Mouse (Mus musculus): ENCODE measurements around the gene Prune1. TPM values are rescaled to one million over a fixed set of nuclear protein-coding genes. Genes with fewer than 3 reads are reported as not detected.
A peak's percentile ranks its signal among the peaks of the same experiment; 100 is the strongest.

Gene Prune1
- polyA plus RNA-seq, 1 experiment from 2014 or later = 28.6 TPM

- H3K4me1 ChIP-seq (replicated peaks) = peaks cover 34% of the 10 kb centered on the region
- no peaks in the 10 kb centered on the region for H3K27me3 ChIP-seq (ENCODE audit: insufficient read depth, poor library complexity, severe bottlenecking)
- H3K36me3 ChIP-seq = peaks cover 22% of the 10 kb centered on the region
- WGBS = 27% methylated on average over 1 of the region's 1 CpGs
- no peaks in the 10 kb centered on the region for H3K9me3 ChIP-seq
- DNase-seq (ENCODE audit: low spot score) = no peak
- H3K27ac ChIP-seq = peak overlapping the region; percentile 96
- peak overlapping the region; percentile 78 for H3K4me3 ChIP-seq
These were observed 2.2 kb upstream of the Prune1 start for GRCm38 (mm10) chr3:95284062-95284461.

GRCm38 (mm10) chr3:95283589-95283941, 1.7 kb upstream of the Prune1 start:
- H3K27me3 ChIP-seq (ENCODE audit: insufficient read depth, poor library complexity, severe bottlenecking) = no peaks in the 10 kb centered on the region
- DNase-seq (ENCODE audit: low spot score) = no peak
- peak overlapping the region; percentile 96 for H3K27ac ChIP-seq
- H3K9me3 ChIP-seq = no peaks in the 10 kb centered on the region
- 4% methylated on average over 7 of the region's 7 CpGs for WGBS
- H3K4me1 ChIP-seq (replicated peaks) = peaks cover 34% of the 10 kb centered on the region
- peak overlapping the region; percentile 78 for H3K4me3 ChIP-seq
- H3K36me3 ChIP-seq = peaks cover 17% of the 10 kb centered on the region

- Histone ChIP-seq H3K36me3 (peaks cover 11% of the 10 kb centered on the region), H3K27me3 (ENCODE audit: insufficient read depth, poor library complexity, severe bottlenecking) (no peaks in the 10 kb centered on the region), H3K9me3 (no peaks in the 10 kb centered on the region), H3K27ac (peak overlapping the region; percentile 96), H3K4me1 (replicated peaks) (peaks cover 34% of the 10 kb centered on the region), H3K4me3 (peak overlapping the region; percentile 78)
- whole genome bisulfite sequencing = under 1% methylated on average over 51 of the region's 51 CpGs
- peak; percentile 83 for DNase-seq (ENCODE audit: low spot score)
These were observed 1.2 kb upstream of the Prune1 start for GRCm38 (mm10) chr3:95282865-95283588.

GRCm38 (mm10) chr3:95282381-95282864, 547 bp upstream of the Prune1 start:
- Histone ChIP-seq H3K4me3 (peak overlapping the region; percentile 78), H3K4me1 (replicated peaks) (peaks cover 34% of the 10 kb centered on the region), H3K36me3 (peaks cover 5% of the 10 kb centered on the region), H3K9me3 (no peaks in the 10 kb centered on the region), H3K27me3 (ENCODE audit: insufficient read depth, poor library complexity, severe bottlenecking) (no peaks in the 10 kb centered on the region), H3K27ac (peak overlapping the region; percentile 96)
- under 1% methylated on average over 11 of the region's 11 CpGs for WGBS
- DNase-seq (ENCODE audit: low spot score) = no peak

- WGBS = 28% methylated on average over 8 of the region's 8 CpGs
- peak overlapping the region; percentile 78 for H3K4me3 ChIP-seq
- peaks cover 34% of the 10 kb centered on the region for H3K4me1 ChIP-seq (replicated peaks)
- H3K9me3 ChIP-seq = no peaks in the 10 kb centered on the region
- DNase-seq (ENCODE audit: low spot score) = peak; percentile 18
- no peaks in the 10 kb centered on the region for H3K27me3 ChIP-seq (ENCODE audit: insufficient read depth, poor library complexity, severe bottlenecking)
- no peaks in the 10 kb centered on the region; the same call in 1 of the 2 replicates for H3K36me3 ChIP-seq
- peak overlapping the region; percentile 96 for H3K27ac ChIP-seq
These were observed 1.1 kb downstream of the Prune1 start for GRCm38 (mm10) chr3:95280747-95281146.

GRCm38 (mm10) chr3:95277149-95277551, 4.7 kb downstream of the Prune1 start:
- DNase-seq (ENCODE audit: low spot score) = no peak
- Histone ChIP-seq H3K4me3 (no peak overlapping the region), H3K36me3 (peaks cover 19% of the 10 kb centered on the region), H3K9me3 (no peaks in the 10 kb centered on the region), H3K4me1 (replicated peaks) (peaks cover 14% of the 10 kb centered on the region), H3K27me3 (ENCODE audit: insufficient read depth, poor library complexity, severe bottlenecking) (no peaks in the 10 kb centered on the region), H3K27ac (no peak overlapping the region)
- WGBS = 94% methylated on average over 1 of the region's 1 CpGs

- Histone ChIP-seq H3K27ac (no peak overlapping the region), H3K36me3 (peaks cover 19% of the 10 kb centered on the region), H3K4me1 (replicated peaks) (peaks cover 10% of the 10 kb centered on the region), H3K27me3 (ENCODE audit: insufficient read depth, poor library complexity, severe bottlenecking) (no peaks in the 10 kb centered on the region), H3K9me3 (no peaks in the 10 kb centered on the region), H3K4me3 (no peak overlapping the region)
- WGBS = 79% methylated on average over 5 of the region's 5 CpGs
- DNase-seq (ENCODE audit: low spot score) = no peak
These were observed 5.4 kb downstream of the Prune1 start for GRCm38 (mm10) chr3:95276428-95276934.

- no peaks in the 10 kb centered on the region for H3K9me3 ChIP-seq
- no peaks in the 10 kb centered on the region for H3K27me3 ChIP-seq (ENCODE audit: insufficient read depth, poor library complexity, severe bottlenecking)
- WGBS = 84% methylated on average over 6 of the region's 6 CpGs
- no peak overlapping the region for H3K27ac ChIP-seq
- DNase-seq (ENCODE audit: low spot score) = no peak
- H3K4me1 ChIP-seq (replicated peaks) = no peaks in the 10 kb centered on the region
- H3K4me3 ChIP-seq = no peak overlapping the region
- H3K36me3 ChIP-seq = peaks cover 19% of the 10 kb centered on the region
These were observed 6.7 kb downstream of the Prune1 start for GRCm38 (mm10) chr3:95275161-95275560.

- H3K4me1 ChIP-seq (replicated peaks) = no peaks in the 10 kb centered on the region
- no peak overlapping the region for H3K27ac ChIP-seq
- peaks cover 23% of the 10 kb centered on the region for H3K36me3 ChIP-seq
- no peak for DNase-seq (ENCODE audit: low spot score)
- H3K27me3 ChIP-seq (ENCODE audit: insufficient read depth, poor library complexity, severe bottlenecking) = no peaks in the 10 kb centered on the region
- 92% methylated on average over 4 of the region's 4 CpGs for WGBS
- no peak overlapping the region for H3K4me3 ChIP-seq
- no peaks in the 10 kb centered on the region for H3K9me3 ChIP-seq
These were observed 7.4 kb downstream of the Prune1 start for GRCm38 (mm10) chr3:95274453-95274852.

- Histone ChIP-seq H3K27ac (no peak overlapping the region), H3K4me1 (replicated peaks) (no peaks in the 10 kb centered on the region), H3K9me3 (no peaks in the 10 kb centered on the region), H3K4me3 (no peak overlapping the region), H3K27me3 (ENCODE audit: insufficient read depth, poor library complexity, severe bottlenecking) (no peaks in the 10 kb centered on the region), H3K36me3 (peaks cover 31% of the 10 kb centered on the region)
- WGBS = 92% methylated on average over 5 of the region's 5 CpGs
- DNase-seq (ENCODE audit: low spot score) = no peak
These were observed 8.4 kb downstream of the Prune1 start for GRCm38 (mm10) chr3:95273471-95273870.

GRCm38 (mm10) chr3:95270766-95271364, 11.0 kb downstream of the Prune1 start:
- Histone ChIP-seq H3K27me3 (ENCODE audit: insufficient read depth, poor library complexity, severe bottlenecking) (no peaks in the 10 kb centered on the region), H3K9me3 (no peaks in the 10 kb centered on the region), H3K4me1 (replicated peaks) (no peaks in the 10 kb centered on the region), H3K4me3 (no peak overlapping the region), H3K27ac (no peak overlapping the region), H3K36me3 (peaks cover 57% of the 10 kb centered on the region)
- no peak for DNase-seq (ENCODE audit: low spot score)
- 88% methylated on average over 12 of the region's 12 CpGs for WGBS

- Histone ChIP-seq H3K36me3 (peaks cover 62% of the 10 kb centered on the region), H3K27me3 (ENCODE audit: insufficient read depth, poor library complexity, severe bottlenecking) (no peaks in the 10 kb centered on the region), H3K9me3 (no peaks in the 10 kb centered on the region), H3K4me3 (no peak overlapping the region), H3K4me1 (replicated peaks) (no peaks in the 10 kb centered on the region), H3K27ac (no peak overlapping the region)
- WGBS = 91% methylated on average over 5 of the region's 5 CpGs
- DNase-seq (ENCODE audit: low spot score) = no peak
These were observed 12.1 kb downstream of the Prune1 start for GRCm38 (mm10) chr3:95269789-95270188.

GRCm38 (mm10) chr3:95267855-95268254, 14.0 kb downstream of the Prune1 start:
- peaks cover 65% of the 10 kb centered on the region for H3K36me3 ChIP-seq
- H3K4me1 ChIP-seq (replicated peaks) = peaks cover 7% of the 10 kb centered on the region; the same call in 1 of the 2 replicates
- H3K27me3 ChIP-seq (ENCODE audit: insufficient read depth, poor library complexity, severe bottlenecking) = no peaks in the 10 kb centered on the region
- no peaks in the 10 kb centered on the region for H3K9me3 ChIP-seq
- no peak overlapping the region for H3K27ac ChIP-seq
- H3K4me3 ChIP-seq = no peak overlapping the region
- DNase-seq (ENCODE audit: low spot score) = no peak
